Mouse (Mus musculus) C2C12 (cell line): ENCODE data around the gene Adam23.

Source experiments
- CTCF ChIP-seq: IDR thresholded peaks from one replicate; pipeline ENCODE4 v1.5.1; 2011; ENCODE audit not compliant: control insufficient read depth, insufficient read depth, insufficient read length
- MAX ChIP-seq: IDR thresholded peaks from one replicate; pipeline ENCODE4 v1.6.1; 2011; ENCODE audit warnings: mild to moderate bottlenecking, control low read depth
- MYOD1 ChIP-seq: IDR thresholded peaks from one replicate; pipeline ENCODE4 v1.6.1; 2011; ENCODE audit warnings: low read depth; ENCODE audit not compliant: control insufficient read depth, insufficient read length
- MYOG ChIP-seq: IDR thresholded peaks from one replicate; pipeline ENCODE4 v1.6.1; 2011; ENCODE audit not compliant: control insufficient read depth, insufficient read length; ENCODE audit errors: extremely low read depth
- USF1 ChIP-seq: IDR thresholded peaks from one replicate; pipeline ENCODE4 v1.6.1; 2011; ENCODE audit warnings: low read depth, mild to moderate bottlenecking, control low read depth, moderate library complexity

GRCm38 (mm10) chr1:63603870-63604500 is 158.3 kb downstream of the Adam23 start:
- TF ChIP-seq CTCF (no peak), USF1 (no peak), MAX (no peak), MYOD1 (no peak), MYOG (no peak)
